Mouse (Mus musculus) bone marrow macrophage, adult 2 months (primary cell): ENCODE results near the gene Retreg1. TPM values are rescaled to one million over a fixed set of nuclear protein-coding genes. Genes with fewer than 3 reads are reported as not detected.

Experiments
- H3K27ac ChIP-seq: 2 replicates; pipeline ENCODE4 v1.5.1; 2012; ENCODE audit warnings: low read depth, low read length; ENCODE audit not compliant: insufficient read depth
- H3K4me1 ChIP-seq: 2 replicates; pipeline ENCODE4 v1.6.1; 2012; ENCODE audit warnings: low read length; ENCODE audit not compliant: control insufficient read depth, insufficient read depth
- H3K4me3 ChIP-seq: 2 replicates; pipeline ENCODE4 v1.5.1; 2012; ENCODE audit warnings: mild to moderate bottlenecking, low read length, moderate library complexity; ENCODE audit not compliant: insufficient read depth
- CTCF ChIP-seq: IDR thresholded peaks from 2 replicates; pipeline ENCODE4 v1.5.1; 2012; ENCODE audit warnings: low read depth, mild to moderate bottlenecking, low read length, moderate library complexity
- POLR2A ChIP-seq: IDR thresholded peaks from 2 replicates; pipeline ENCODE4 v1.6.1; 2012; ENCODE audit warnings: mild to moderate bottlenecking, low read depth, low read length, borderline replicate concordance
- polyA plus RNA-seq: library from polyadenylated mRNA; stranded (reverse); fragments of >200 nt; gene quantifications from 2 replicates; pipeline ENCODE4 v1.2.4, GENCODE M21; 2012; ENCODE audit not compliant: missing spikeins, insufficient read depth, insufficient read length

The Retreg1 gene
- polyA plus RNA-seq, 1 experiment = 48.4 TPM

GRCm38 (mm10) chr15:26008621-26009020 lies 165.6 kb downstream of the Retreg1 start:
- H3K27ac ChIP-seq = no peak overlapping the region
- no peaks in the 10 kb centered on the region for H3K4me1 ChIP-seq
- no peak overlapping the region for H3K4me3 ChIP-seq
- no peak for TF ChIP-seq CTCF
- no peak for TF ChIP-seq POLR2A

- Histone ChIP-seq H3K27ac (no peak overlapping the region), H3K4me1 (peaks cover 6% of the 10 kb centered on the region), H3K4me3 (no peak overlapping the region)
- TF ChIP-seq CTCF (no peak), POLR2A (no peak)
These were observed 169.9 kb downstream of the Retreg1 start for GRCm38 (mm10) chr15:26012891-26013290.

- TF ChIP-seq CTCF (no peak), POLR2A (no peak)
- H3K4me3 ChIP-seq = no peak overlapping the region
- peaks cover 6% of the 10 kb centered on the region for H3K4me1 ChIP-seq
- H3K27ac ChIP-seq = no peak overlapping the region
These were observed 173.1 kb downstream of the Retreg1 start for GRCm38 (mm10) chr15:26015979-26016665.

GRCm38 (mm10) chr15:26021721-26022120 lies 178.7 kb downstream of the Retreg1 start:
- H3K27ac ChIP-seq = no peak overlapping the region
- 0 out of 2 replicates have a peak, but pooled peaks cover 2% of the 10 kb centered on the region for H3K4me1 ChIP-seq
- TF ChIP-seq POLR2A (no peak), CTCF (no peak)
- no peak overlapping the region for H3K4me3 ChIP-seq

GRCm38 (mm10) chr15:26022636-26023035 lies 179.7 kb downstream of the Retreg1 start:
- H3K27ac ChIP-seq = no peak overlapping the region
- no peaks in the 10 kb centered on the region for H3K4me1 ChIP-seq
- H3K4me3 ChIP-seq = no peak overlapping the region
- no peak for TF ChIP-seq POLR2A

Other genes with a start within 250 kb of the Retreg1 start
- 13.9 and 17.2 TPM in 2 replicates for gene Myo10, start 220.7 kb upstream of the Retreg1 start, polyA plus RNA-seq
- gene Zfp622, start 141.2 kb downstream of the Retreg1 start, polyA plus RNA-seq = 65.2 and 74.4 TPM in 2 replicates